Mouse (Mus musculus) kidney, postnatal 25 days (tissue): ENCODE data around the gene Gm10134.
"Not testable (repeated sequence)": the region's sequence is repeated elsewhere in the genome, so short reads cannot be mapped to it uniquely, and the experiment has no call there.

Experiments used
- DNase-seq, 2 experiments: peaks; one replicate each; pipeline ENCODE4 v3.0.0; 2021; ENCODE audit warnings: mixed read lengths in 2 of 2

Gene Gm10134

GRCm38 (mm10) chr2:28506291-28506690 lies 396 bp downstream of the Gm10134 start:
- DNase-seq = no peak

GRCm38 (mm10) chr2:28511600-28511999 lies 5.7 kb downstream of the Gm10134 start:
- not testable (repeated sequence) for DNase-seq

- peak; percentile 78 to 91 for DNase-seq
Observed at GRCm38 (mm10) chr2:28512798-28513401, 7.0 kb downstream of the Gm10134 start, which contains the start of gene Ralgds. Ralgds (plus strand) TSS chr2:28513125.

- peak in 1 of 2 experiments; percentile 65 for DNase-seq
Observed at GRCm38 (mm10) chr2:28513431-28514370, 7.8 kb downstream of the Gm10134 start.

GRCm38 (mm10) chr2:28514489-28514888 lies 8.6 kb downstream of the Gm10134 start:
- peak; percentile 84 to 94 for DNase-seq

GRCm38 (mm10) chr2:28517206-28517909 lies 11.5 kb downstream of the Gm10134 start:
- peak; percentile 92 to 96 for DNase-seq

GRCm38 (mm10) chr2:28518231-28518630 lies 12.3 kb downstream of the Gm10134 start:
- no peak for DNase-seq

GRCm38 (mm10) chr2:28520581-28520980 lies 14.7 kb downstream of the Gm10134 start:
- no peak for DNase-seq

GRCm38 (mm10) chr2:28521571-28522151 lies 15.8 kb downstream of the Gm10134 start:
- peak in 1 of 2 experiments; percentile 66 for DNase-seq

GRCm38 (mm10) chr2:28522166-28522565 lies 16.3 kb downstream of the Gm10134 start:
- peak; percentile 71 to 87 for DNase-seq

GRCm38 (mm10) chr2:28523643-28524117 lies 17.8 kb downstream of the Gm10134 start:
- peak; percentile 93 to 95 for DNase-seq

- DNase-seq = no peak
Observed at GRCm38 (mm10) chr2:28524406-28524805, 18.5 kb downstream of the Gm10134 start.

GRCm38 (mm10) chr2:28525219-28525942 lies 19.5 kb downstream of the Gm10134 start:
- peak; percentile 70 to 87 for DNase-seq

- no peak for DNase-seq
Observed at GRCm38 (mm10) chr2:28525943-28526876, 20.3 kb downstream of the Gm10134 start.

- no peak for DNase-seq
Observed at GRCm38 (mm10) chr2:28527436-28528353, 21.8 kb downstream of the Gm10134 start.

- no peak for DNase-seq
Observed at GRCm38 (mm10) chr2:28528354-28528730, 22.4 kb downstream of the Gm10134 start.

GRCm38 (mm10) chr2:28529856-28530255 lies 24.0 kb downstream of the Gm10134 start:
- DNase-seq = no peak

GRCm38 (mm10) chr2:28530311-28530710 lies 24.4 kb downstream of the Gm10134 start:
- no peak for DNase-seq

- peak; percentile 88 to 93 for DNase-seq
Observed at GRCm38 (mm10) chr2:28532938-28533771, 27.3 kb downstream of the Gm10134 start.
